In genomic region chr10:127893163-127894022, GRCm38 (mm10) we compare ENCODE assay signal across 16 mouse cellular contexts. TPM values are rescaled to one million over a fixed set of nuclear protein-coding genes. Genes with fewer than 3 reads are reported as not detected.
DNase-seq lines count a peak whose midpoint lies in the region; ATAC-seq and TF ChIP-seq lines count a peak whose summit lies in the region.
"Not testable (repeated sequence)": the region's sequence is repeated elsewhere in the genome, so short reads cannot be mapped to it uniquely, and the experiment has no call there.
"Had no signal": no experiment of that assay in that cellular context is flagged by ENCODE, and none has a peak within 500 bp of the region (broad histone marks: within the 10 kb centered on the region; RNA-seq: fewer than 3 reads in every experiment).

No protein-coding gene starts in this region.

- DNase-seq in R1 (ENCODE audit: low read depth, low spot score): peak; percentile 52
- peak; percentile 66 for DNase-seq in heart, adult 11 months
- peak; percentile 72 for DNase-seq in kidney, adult 18-20 months
- peak; percentile 78 to 85 for DNase-seq in kidney, postnatal 25 days
- peak; percentile 61 for DNase-seq in lung, postnatal 36 days
- DNase-seq in stomach, postnatal 0 days (ENCODE audit: low spot score): peak; percentile 60
- DNase-seq in yolk sac, embryonic 10.5 days (ENCODE audit: low spot score): peak; percentile 78

- H3K27ac ChIP-seq in liver, embryonic 16.5 days (ENCODE audit: low read length): peak overlapping the region; percentile 20; the same call in 1 of the 2 replicates
- H3K27ac ChIP-seq in stomach, postnatal 0 days (replicated peaks): not testable (repeated sequence)

- not testable (repeated sequence) for H3K9me3 ChIP-seq in liver, embryonic 16.5 days (replicated peaks; ENCODE audit: control insufficient read depth, low read length); stomach, postnatal 0 days (ENCODE audit: control insufficient read depth, low read length)

- not testable (repeated sequence) for H3K36me3 ChIP-seq in liver, embryonic 16.5 days (ENCODE audit: control insufficient read depth, insufficient read depth); stomach, postnatal 0 days (ENCODE audit: control insufficient read depth, insufficient read depth, low read length)

- peak; percentile 88 for ATAC-seq in liver, embryonic 16.5 days (ENCODE audit: low read depth)
- ATAC-seq in stomach, postnatal 0 days (ENCODE audit: low FRiP score, low TSS enrichment): peak; percentile 93

- H3K4me3 ChIP-seq in liver, embryonic 16.5 days (ENCODE audit: low read depth, low read length); stomach, postnatal 0 days (ENCODE audit: low read depth, low read length): not testable (repeated sequence)

- TF ChIP-seq EP300 in stomach, postnatal 0 days (optimal IDR thresholded peaks at IDR 0.05): not testable (repeated sequence)

- H3K9ac ChIP-seq in liver, embryonic 16.5 days (ENCODE audit: low read depth, low read length); stomach, postnatal 0 days (ENCODE audit: low read length): not testable (repeated sequence)

- WGBS in liver, embryonic 16.5 days (ENCODE audit: insufficient replicate concordance): 31% methylated on average over 5 of the region's 5 CpGs
- WGBS in stomach, postnatal 0 days: 39% methylated on average over 5 of the region's 5 CpGs

- H3K4me2 ChIP-seq in liver, embryonic 16.5 days (ENCODE audit: low read depth, low read length); stomach, postnatal 0 days (replicated peaks; ENCODE audit: low read depth): not testable (repeated sequence)

- H3K27me3 ChIP-seq in liver, embryonic 16.5 days (ENCODE audit: control insufficient read depth, insufficient read depth, low read depth, low read length); stomach, postnatal 0 days (ENCODE audit: control insufficient read depth, insufficient read depth, low read length): not testable (repeated sequence)

- H3K4me1 ChIP-seq in liver, embryonic 16.5 days (ENCODE audit: control insufficient read depth, low read depth, low read length); stomach, postnatal 0 days (replicated peaks; ENCODE audit: control insufficient read depth, insufficient read depth): not testable (repeated sequence)

- TF ChIP-seq CTCF in stomach, postnatal 0 days (IDR thresholded peaks at IDR 0.05; ENCODE audit: low read depth): not testable (repeated sequence)

RNA-seq across cellular contexts. Expression of gene Rdh7, which starts 4.8 kb away (rescaled TPM):
- 20.8 and 33.3 TPM in 2 replicates for polyA plus RNA-seq in liver, embryonic 16.5 days (2015; fragmentation: Nextera tagmentation; extraction: Ambion mirVana)
- polyA plus RNA-seq in stomach, postnatal 0 days (2015; fragmentation: Nextera tagmentation; extraction: Ambion mirVana): 1.9 and 2.1 TPM in 2 replicates
- polyA plus RNA-seq: embryonic facial prominence, embryonic 13.5 days; forebrain, embryonic 10.5 days; frontal cortex, adult 2 months; heart, embryonic 12.5 days; hindbrain, embryonic 11.5 days; limb, embryonic 10.5 days; neural tube, embryonic 15.5 days; testis, adult 2 months had no signal

RNA-seq across cellular contexts. Expression of gene Sdr9c7, which starts 4.9 kb away (rescaled TPM):
- not detected in 2 replicates for polyA plus RNA-seq in liver, embryonic 16.5 days (2015; fragmentation: Nextera tagmentation; extraction: Ambion mirVana)
- polyA plus RNA-seq in stomach, postnatal 0 days (2015; fragmentation: Nextera tagmentation; extraction: Ambion mirVana): 24.6 and 24.7 TPM in 2 replicates
- polyA plus RNA-seq: forebrain, embryonic 10.5 days; heart, embryonic 12.5 days; hindbrain, embryonic 11.5 days; limb, embryonic 10.5 days; neural tube, embryonic 15.5 days had no signal

RNA-seq across cellular contexts. Expression of gene Rdh16f2, which starts 27.1 kb away (rescaled TPM):
- 0.45 and 0.54 TPM in 2 replicates for polyA plus RNA-seq in liver, embryonic 16.5 days (2015; fragmentation: Nextera tagmentation; extraction: Ambion mirVana)
- polyA plus RNA-seq in stomach, postnatal 0 days (2015; fragmentation: Nextera tagmentation; extraction: Ambion mirVana): not detected in 2 replicates
- polyA plus RNA-seq: embryonic facial prominence, embryonic 13.5 days; forebrain, embryonic 10.5 days; frontal cortex, adult 2 months; heart, embryonic 12.5 days; hindbrain, embryonic 11.5 days; limb, embryonic 10.5 days; neural tube, embryonic 15.5 days had no signal

RNA-seq across cellular contexts. Expression of gene Rdh19, which starts 43.7 kb away (rescaled TPM):
- polyA plus RNA-seq in liver, embryonic 16.5 days (2015; fragmentation: Nextera tagmentation; extraction: Ambion mirVana): 0.11 TPM in 1 of 2 replicates, not detected in the other
- not detected in 2 replicates for polyA plus RNA-seq in stomach, postnatal 0 days (2015; fragmentation: Nextera tagmentation; extraction: Ambion mirVana)
- polyA plus RNA-seq: embryonic facial prominence, embryonic 13.5 days; forebrain, embryonic 10.5 days; frontal cortex, adult 2 months; heart, embryonic 12.5 days; hindbrain, embryonic 11.5 days; limb, embryonic 10.5 days; neural tube, embryonic 15.5 days; testis, adult 2 months had no signal

Comparison
In these comparisons a context has a peak if more than half of its experiments do, and no peak if none do; other contexts are left out.
1. RNA of gene Sdr9c7, which starts 4.9 kb away (polyA plus RNA-seq): 24.6 to 24.7 TPM in stomach, postnatal 0 days; not detected in liver, embryonic 16.5 days; every median in the first group is over 10 times any median in the second.
2. Peak in every context shown above with its lines, with median percentiles within 50 percentile points of each other: DNase-seq.